Mouse (Mus musculus) embryonic facial prominence, embryonic 12.5 days (tissue): ENCODE results near the gene Mrpl33. TPM values are rescaled to one million over a fixed set of nuclear protein-coding genes. Genes with fewer than 3 reads are reported as not detected.

Experiments
- ATAC-seq: fragments of 200-750 bp; cut with Nextera tagmentation; 2 replicates; pipeline ENCODE4 v1.8.0; 2017; ENCODE audit not compliant: insufficient number of reproducible peaks, insufficient read depth, low FRiP score, low TSS enrichment
- H3K27ac ChIP-seq: fragments of 300-500 bp; sonication (generic); 2 replicates; pipeline ENCODE4 v1.5.1; 2016; ENCODE audit warnings: mild to moderate bottlenecking
- H3K27me3 ChIP-seq: fragments of 300-500 bp; sonication (generic); 2 replicates; pipeline ENCODE4 v1.6.1; 2016; ENCODE audit warnings: mild to moderate bottlenecking, moderate library complexity
- H3K36me3 ChIP-seq: fragments of 300-500 bp; sonication (generic); 2 replicates; pipeline ENCODE4 v1.6.1; 2016; ENCODE audit warnings: mild to moderate bottlenecking
- H3K4me1 ChIP-seq: fragments of 300-500 bp; sonication (generic); 2 replicates; pipeline ENCODE4 v1.6.1; 2016
- H3K4me2 ChIP-seq: fragments of 300-500 bp; sonication (generic); replicated peaks from 2 replicates; pipeline ENCODE4 v1.6.1; 2016; ENCODE audit warnings: mild to moderate bottlenecking, moderate library complexity
- H3K4me3 ChIP-seq: fragments of 300-500 bp; sonication (generic); 2 replicates; pipeline ENCODE4 v1.5.1; 2016; ENCODE audit warnings: mild to moderate bottlenecking
- H3K9ac ChIP-seq: fragments of 300-500 bp; sonication (generic); 2 replicates; pipeline ENCODE4 v1.6.1; 2016; ENCODE audit warnings: mild to moderate bottlenecking, moderate library complexity
- H3K9me3 ChIP-seq: fragments of 300-500 bp; sonication (generic); 2 replicates; pipeline ENCODE4 v1.6.1; 2016; ENCODE audit warnings: mild to moderate bottlenecking, moderate library complexity
- WGBS: fragments of 180-500 bp; shearing (Covaris S2); methylation state at CpG from one replicate; pipeline ENCODE4 v1.1.7; 2016; 5-methylcytosine and 5-hydroxymethylcytosine counted together
- polyA plus RNA-seq: library from polyadenylated mRNA; unstranded; fragments of >200 nt; fragmentation: Nextera tagmentation; extraction: Ambion mirVana; gene quantifications from 2 replicates; pipeline ENCODE4 v1.2.1, GENCODE M21; 2016

The Mrpl33 gene
- polyA plus RNA-seq, 1 experiment from 2014 or later, result 230 TPM

- no peaks in the 10 kb centered on the region for H3K9me3 ChIP-seq
- H3K27ac ChIP-seq, result no peak overlapping the region
- 75% methylated on average over 4 of the region's 4 CpGs for WGBS
- no peak overlapping the region for H3K4me3 ChIP-seq
- H3K9ac ChIP-seq, result no peak overlapping the region
- no peak overlapping the region for H3K4me2 ChIP-seq
- ATAC-seq, result no peak
- no peaks in the 10 kb centered on the region for H3K36me3 ChIP-seq
- H3K4me1 ChIP-seq, result no peaks in the 10 kb centered on the region
- H3K27me3 ChIP-seq, result no peaks in the 10 kb centered on the region
Observed at GRCm38 (mm10) chr5:31680183-31680582, 83.4 kb downstream of the Mrpl33 start.

DNA sequence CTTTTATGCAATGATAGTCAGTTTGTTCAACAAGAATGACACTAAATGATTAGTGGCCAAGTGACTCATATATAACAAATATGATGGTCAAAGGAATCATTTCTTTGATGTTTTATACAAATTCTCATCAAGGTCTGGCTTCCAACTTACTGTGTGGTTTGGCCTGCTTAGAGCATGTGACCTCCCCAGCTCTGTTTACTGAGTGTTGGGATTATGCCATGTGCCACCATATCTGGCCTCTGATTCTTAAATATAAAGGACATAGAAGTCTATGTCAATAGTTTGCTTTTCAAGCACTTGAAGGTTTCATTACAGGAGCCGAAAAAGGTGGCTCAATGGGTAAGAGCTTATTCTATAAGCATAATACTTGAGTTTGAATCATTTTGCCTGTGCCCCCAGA lies 85.6 kb downstream of the Mrpl33 start:
- Histone ChIP-seq H3K27me3 (no peaks in the 10 kb centered on the region), H3K4me1 (no peaks in the 10 kb centered on the region), H3K27ac (no peak overlapping the region), H3K36me3 (no peaks in the 10 kb centered on the region), H3K4me2 (no peak overlapping the region), H3K4me3 (no peak overlapping the region), H3K9ac (no peak overlapping the region), H3K9me3 (no peaks in the 10 kb centered on the region)
- no peak for ATAC-seq
- 87% methylated on average over 1 of the region's 1 CpGs for WGBS

DNA sequence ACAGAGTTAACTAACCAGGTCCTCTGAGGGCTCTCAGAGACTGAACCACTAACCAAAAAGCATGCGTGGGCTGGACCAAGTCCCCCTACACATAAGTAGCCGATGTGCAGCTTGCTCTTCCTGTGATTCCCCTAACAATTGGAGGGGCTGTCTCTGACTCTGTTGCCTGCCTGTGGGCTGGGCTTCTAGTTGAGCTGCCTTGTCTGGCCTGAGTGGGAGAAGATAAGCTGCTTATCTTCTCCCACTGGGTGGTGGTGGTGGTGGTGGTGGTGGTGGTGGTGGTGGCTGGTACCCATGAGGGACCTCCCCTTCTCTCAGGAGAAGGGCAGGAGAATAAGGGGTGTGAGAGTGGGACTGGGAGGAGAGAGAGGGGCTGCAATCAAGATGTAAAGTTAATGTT lies 89.3 kb downstream of the Mrpl33 start:
- Histone ChIP-seq H3K36me3 (no peaks in the 10 kb centered on the region), H3K4me3 (no peak overlapping the region)
- ATAC-seq, result no peak

GRCm38 (mm10) chr5:31687972-31688371 lies 91.2 kb downstream of the Mrpl33 start:
- Histone ChIP-seq H3K4me2 (no peak overlapping the region), H3K27me3 (no peaks in the 10 kb centered on the region), H3K4me3 (no peak overlapping the region), H3K9me3 (no peaks in the 10 kb centered on the region), H3K27ac (no peak overlapping the region), H3K4me1 (0 out of 2 replicates have a peak, but pooled peaks cover 6% of the 10 kb centered on the region), H3K36me3 (no peaks in the 10 kb centered on the region), H3K9ac (no peak overlapping the region)
- WGBS, result 86% methylated on average over 3 of the region's 3 CpGs
- no peak for ATAC-seq

More for the DNA sequence above, 89.3 kb downstream of the Mrpl33 start:
- WGBS, result 54% methylated on average over 2 of the region's 2 CpGs
- no peak overlapping the region for H3K27ac ChIP-seq
- H3K4me1 ChIP-seq, result no peaks in the 10 kb centered on the region
- no peak overlapping the region for H3K9ac ChIP-seq
- H3K4me2 ChIP-seq, result no peak overlapping the region
- H3K9me3 ChIP-seq, result no peaks in the 10 kb centered on the region
- H3K27me3 ChIP-seq, result no peaks in the 10 kb centered on the region

GRCm38 (mm10) chr5:31693191-31693590 lies 96.5 kb downstream of the Mrpl33 start:
- Histone ChIP-seq H3K27ac (no peak overlapping the region), H3K9ac (no peak overlapping the region), H3K4me3 (no peak overlapping the region), H3K4me1 (peaks cover 11% of the 10 kb centered on the region; the same call in 1 of the 2 replicates), H3K4me2 (no peak overlapping the region), H3K36me3 (no peaks in the 10 kb centered on the region), H3K27me3 (no peaks in the 10 kb centered on the region), H3K9me3 (no peaks in the 10 kb centered on the region)
- ATAC-seq, result no peak

GRCm38 (mm10) chr5:31696971-31697643 lies 100.4 kb downstream of the Mrpl33 start, which contains the start of gene Rbks:
Gene Rbks (minus strand): TSS chr5:31697627.
- peak within 1 kb of the TSS; percentile 77 for H3K4me2 ChIP-seq
- H3K27ac ChIP-seq, result peak within 1 kb of the TSS; percentile 82
- no peak; the same call in 1 of the 2 replicates for ATAC-seq
- H3K4me3 ChIP-seq, result peak within 1 kb of the TSS; percentile 75
- no peaks in the 10 kb centered on the region for H3K36me3 ChIP-seq
- WGBS, result 10% methylated on average over 17 of the region's 18 CpGs
- peak within 1 kb of the TSS; percentile 73 for H3K9ac ChIP-seq
- peaks cover 9% of the 10 kb centered on the region; the same call in 1 of the 2 replicates for H3K4me1 ChIP-seq
- H3K27me3 ChIP-seq, result no peaks in the 10 kb centered on the region
- H3K9me3 ChIP-seq, result no peaks in the 10 kb centered on the region

- Histone ChIP-seq H3K9me3 (no peaks in the 10 kb centered on the region), H3K9ac (peak within 1 kb of the TSS; percentile 73), H3K27me3 (no peaks in the 10 kb centered on the region), H3K4me1 (peaks cover 5% of the 10 kb centered on the region; the same call in 1 of the 2 replicates), H3K27ac (peak within 1 kb of the TSS; percentile 82), H3K4me2 (peak within 1 kb of the TSS; percentile 77), H3K36me3 (no peaks in the 10 kb centered on the region), H3K4me3 (peak within 1 kb of the TSS; percentile 75)
- ATAC-seq, result peak; percentile 96
- WGBS, result under 1% methylated on average over 71 of the region's 71 CpGs
Observed at GRCm38 (mm10) chr5:31697644-31698296, 101.0 kb downstream of the Mrpl33 start, which contains the start of gene Babam2. Gene Babam2 (plus strand): TSS chr5:31697684.

GRCm38 (mm10) chr5:31698297-31698726 lies 101.6 kb downstream of the Mrpl33 start:
- peak; percentile 7; the same call in 1 of the 2 replicates for ATAC-seq
- H3K27me3 ChIP-seq, result no peaks in the 10 kb centered on the region
- peak overlapping the region; percentile 77 for H3K4me2 ChIP-seq
- H3K36me3 ChIP-seq, result no peaks in the 10 kb centered on the region
- H3K27ac ChIP-seq, result peak overlapping the region; percentile 82
- H3K9ac ChIP-seq, result peak overlapping the region; percentile 73
- H3K4me1 ChIP-seq, result peaks cover 5% of the 10 kb centered on the region; the same call in 1 of the 2 replicates
- no peaks in the 10 kb centered on the region for H3K9me3 ChIP-seq
- WGBS, result 4% methylated on average over 16 of the region's 16 CpGs
- peak overlapping the region; percentile 75 for H3K4me3 ChIP-seq

GRCm38 (mm10) chr5:31698931-31699330 lies 102.2 kb downstream of the Mrpl33 start:
- Histone ChIP-seq H3K4me2 (no peak overlapping the region), H3K4me1 (peaks cover 5% of the 10 kb centered on the region; the same call in 1 of the 2 replicates), H3K27ac (no peak overlapping the region), H3K27me3 (no peaks in the 10 kb centered on the region), H3K9me3 (no peaks in the 10 kb centered on the region), H3K36me3 (no peaks in the 10 kb centered on the region), H3K4me3 (no peak overlapping the region), H3K9ac (no peak overlapping the region)
- ATAC-seq, result no peak
- 60% methylated on average over 4 of the region's 4 CpGs for WGBS

DNA sequence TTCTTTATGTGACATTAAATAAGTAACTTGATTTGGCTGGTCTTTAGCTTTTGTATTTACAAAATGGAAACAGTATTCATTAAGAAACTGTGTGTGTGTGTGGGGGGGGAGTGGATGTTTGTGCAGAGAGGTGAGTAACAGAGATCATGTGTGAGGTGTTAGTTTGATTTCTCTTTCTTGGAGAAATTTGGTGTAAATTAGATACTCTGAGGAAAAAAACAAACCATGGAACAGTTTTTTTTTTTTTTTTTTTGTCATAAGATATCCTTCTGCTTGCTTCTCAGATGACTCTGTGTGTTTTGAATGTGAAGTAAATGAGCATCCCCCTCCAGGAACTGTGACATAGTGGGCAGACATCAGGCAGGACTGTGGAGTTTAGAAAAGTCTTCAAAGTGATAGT lies 102.7 kb downstream of the Mrpl33 start:
- Histone ChIP-seq H3K27me3 (no peaks in the 10 kb centered on the region), H3K4me2 (no peak overlapping the region), H3K27ac (no peak overlapping the region), H3K36me3 (no peaks in the 10 kb centered on the region), H3K4me3 (no peak overlapping the region), H3K9me3 (no peaks in the 10 kb centered on the region), H3K4me1 (peaks cover 5% of the 10 kb centered on the region; the same call in 1 of the 2 replicates), H3K9ac (no peak overlapping the region)
- ATAC-seq, result no peak

- Histone ChIP-seq H3K4me1 (no peaks in the 10 kb centered on the region), H3K9me3 (0 out of 2 replicates have a peak, but pooled peaks cover 3% of the 10 kb centered on the region), H3K9ac (no peak overlapping the region), H3K27me3 (no peaks in the 10 kb centered on the region), H3K4me2 (no peak overlapping the region), H3K27ac (no peak overlapping the region), H3K36me3 (no peaks in the 10 kb centered on the region), H3K4me3 (no peak overlapping the region)
- WGBS, result 85% methylated on average over 5 of the region's 5 CpGs
- ATAC-seq, result no peak
Observed at GRCm38 (mm10) chr5:31704971-31705370, 108.2 kb downstream of the Mrpl33 start.

DNA sequence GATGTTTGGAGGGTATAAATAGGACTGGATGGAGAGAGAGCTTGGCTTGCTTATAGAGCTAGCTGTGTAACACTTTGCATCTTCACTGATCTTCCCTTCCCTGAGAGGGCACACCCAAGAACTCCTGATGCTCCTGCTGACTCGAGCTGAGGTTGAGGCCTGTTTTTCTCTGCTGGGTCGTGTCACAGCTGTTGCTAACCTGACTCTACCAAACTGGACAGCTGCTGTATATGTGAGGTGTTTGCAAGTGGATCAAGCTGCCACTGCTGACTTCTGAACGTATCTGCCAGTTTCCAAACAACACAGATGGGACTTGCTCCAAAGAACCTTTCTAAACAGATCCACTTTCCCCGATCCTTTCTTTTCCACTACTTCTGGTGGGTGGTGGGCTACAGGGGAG lies 110.1 kb downstream of the Mrpl33 start:
- no peak for ATAC-seq
- Histone ChIP-seq H3K4me1 (no peaks in the 10 kb centered on the region), H3K27ac (no peak overlapping the region), H3K4me2 (no peak overlapping the region), H3K27me3 (no peaks in the 10 kb centered on the region), H3K9ac (no peak overlapping the region), H3K36me3 (no peaks in the 10 kb centered on the region), H3K9me3 (0 out of 2 replicates have a peak, but pooled peaks cover 3% of the 10 kb centered on the region), H3K4me3 (no peak overlapping the region)
- WGBS, result 88% methylated on average over 4 of the region's 4 CpGs
